ENCODE assay signal across 19 mouse cellular contexts in genomic region chr3:14390656-14391055, GRCm38 (mm10).
"Had no signal": no experiment of that assay in that cellular context is flagged by ENCODE, and none has a peak within 500 bp of the region (broad histone marks: within the 10 kb centered on the region; RNA-seq: fewer than 3 reads in every experiment).

No protein-coding gene starts in this region.

- H3K27ac ChIP-seq: midbrain, embryonic 10.5 days; midbrain, embryonic 12.5 days; neural tube, embryonic 13.5 days; neural tube, embryonic 15.5 days had no signal

- DNase-seq: lung, adult 18-20 months; lung, embryonic 14.5 days; lung, postnatal 10 days; lung, postnatal 4 days; midbrain, embryonic 14.5 days; retina, postnatal 1 day; right cerebral cortex, adult 18-20 months; right cerebral cortex, postnatal 25 days; right cerebral cortex, postnatal 4 days; spleen, adult 18-20 months; thymus, adult 18-20 months; thymus, postnatal 14 days; thymus, postnatal 36 days had no signal

- H3K4me2 ChIP-seq: lung, embryonic 14.5 days; midbrain, embryonic 12.5 days; neural tube, embryonic 13.5 days; neural tube, embryonic 15.5 days had no signal

- ATAC-seq: midbrain, embryonic 16.5 days had no signal

- H3K36me3 ChIP-seq: midbrain, embryonic 10.5 days; midbrain, embryonic 12.5 days; neural tube, embryonic 13.5 days; neural tube, embryonic 15.5 days had no signal

- H3K9ac ChIP-seq: lung, embryonic 14.5 days; midbrain, embryonic 12.5 days; neural tube, embryonic 13.5 days; neural tube, embryonic 15.5 days had no signal

- H3K4me3 ChIP-seq: midbrain, embryonic 10.5 days; midbrain, embryonic 12.5 days; myocyte; neural tube, embryonic 13.5 days; neural tube, embryonic 15.5 days had no signal

- H3K9me3 ChIP-seq: midbrain, embryonic 10.5 days; midbrain, embryonic 12.5 days; neural tube, embryonic 13.5 days; neural tube, embryonic 15.5 days had no signal

- H3K4me1 ChIP-seq: midbrain, embryonic 10.5 days; midbrain, embryonic 12.5 days; neural tube, embryonic 13.5 days; neural tube, embryonic 15.5 days had no signal

- H3K27me3 ChIP-seq: midbrain, embryonic 12.5 days; neural tube, embryonic 13.5 days; neural tube, embryonic 15.5 days had no signal
